Mouse (Mus musculus) hindbrain, embryonic 15.5 days (tissue): ENCODE results near the gene Setd2. TPM values are rescaled to one million over a fixed set of nuclear protein-coding genes. Genes with fewer than 3 reads are reported as not detected.

ENCODE experiments used
- ATAC-seq: fragments of 200-750 bp; cut with Nextera tagmentation; 2 replicates; pipeline ENCODE4 v1.8.0; 2017; ENCODE audit warnings: low read depth, moderate number of reproducible peaks, moderate TSS enrichment; ENCODE audit not compliant: low FRiP score
- H3K27ac ChIP-seq: fragments of 300-500 bp; sonication (generic); replicated peaks from 2 replicates; pipeline ENCODE4 v1.5.1; 2015; ENCODE audit warnings: mild to moderate bottlenecking, inconsistent platforms
- H3K27me3 ChIP-seq: fragments of 300-500 bp; sonication (generic); 2 replicates; pipeline ENCODE4 v1.6.1; 2015; ENCODE audit warnings: control low read depth, inconsistent platforms
- H3K36me3 ChIP-seq: fragments of 300-500 bp; sonication (generic); 2 replicates; pipeline ENCODE4 v1.6.1; 2015; ENCODE audit warnings: control low read depth, inconsistent platforms
- H3K4me1 ChIP-seq: fragments of 300-500 bp; sonication (generic); replicated peaks from 2 replicates; pipeline ENCODE4 v1.6.1; 2015; ENCODE audit warnings: control low read depth, inconsistent platforms
- H3K4me2 ChIP-seq: fragments of 300-500 bp; sonication (generic); 2 replicates; pipeline ENCODE4 v1.6.1; 2015; ENCODE audit warnings: moderate library complexity, mild to moderate bottlenecking, inconsistent platforms
- H3K4me3 ChIP-seq: fragments of 300-500 bp; sonication (generic); 2 replicates; pipeline ENCODE4 v1.5.1; 2015; ENCODE audit warnings: mild to moderate bottlenecking, inconsistent platforms
- H3K9ac ChIP-seq: fragments of 300-500 bp; sonication (generic); 2 replicates; pipeline ENCODE4 v1.6.1; 2015; ENCODE audit warnings: inconsistent platforms
- H3K9me3 ChIP-seq: fragments of 300-500 bp; sonication (generic); 2 replicates; pipeline ENCODE4 v1.6.1; 2016; ENCODE audit warnings: control low read depth, inconsistent platforms
- WGBS: fragments of 180-500 bp; shearing (Covaris S2); methylation state at CpG from one replicate; pipeline ENCODE4 v1.1.7; 2015; 5-methylcytosine and 5-hydroxymethylcytosine counted together
- polyA plus RNA-seq: library from polyadenylated mRNA; unstranded; fragments of >200 nt; fragmentation: Nextera tagmentation; extraction: Ambion mirVana; gene quantifications from 2 replicates; pipeline ENCODE4 v1.2.1, GENCODE M21; 2015

Gene Setd2
- polyA plus RNA-seq, 1 experiment from 2014 or later, result 30.5 TPM

DNA sequence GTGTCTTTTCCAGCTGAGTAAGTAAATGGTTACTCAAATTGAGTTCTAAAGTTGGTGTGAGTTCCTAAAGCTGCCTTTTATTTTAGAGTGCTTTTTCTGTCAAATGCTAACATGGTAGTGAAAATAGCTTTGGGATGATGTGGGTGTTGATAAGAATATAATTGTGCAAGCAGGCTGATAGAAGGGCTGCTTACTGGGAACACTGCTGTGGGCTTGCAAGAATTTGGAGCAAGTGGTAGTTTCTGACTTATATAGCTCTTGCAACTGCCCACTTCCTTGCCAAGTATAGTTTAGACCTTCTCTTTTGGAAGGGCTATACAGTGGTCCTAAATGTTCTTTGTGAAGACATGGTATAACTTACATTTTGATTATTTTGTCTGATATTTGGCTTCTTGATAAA is 6.1 kb downstream of the Setd2 start:
- ATAC-seq, result no peak
- no peak overlapping the region for H3K4me3 ChIP-seq
- H3K27me3 ChIP-seq, result no peaks in the 10 kb centered on the region
- no peaks in the 10 kb centered on the region for H3K36me3 ChIP-seq
- peaks cover 32% of the 10 kb centered on the region for H3K4me1 ChIP-seq
- H3K9ac ChIP-seq, result no peak overlapping the region
- no peaks in the 10 kb centered on the region for H3K9me3 ChIP-seq
- no peak overlapping the region for H3K4me2 ChIP-seq
- H3K27ac ChIP-seq, result no peak overlapping the region

DNA sequence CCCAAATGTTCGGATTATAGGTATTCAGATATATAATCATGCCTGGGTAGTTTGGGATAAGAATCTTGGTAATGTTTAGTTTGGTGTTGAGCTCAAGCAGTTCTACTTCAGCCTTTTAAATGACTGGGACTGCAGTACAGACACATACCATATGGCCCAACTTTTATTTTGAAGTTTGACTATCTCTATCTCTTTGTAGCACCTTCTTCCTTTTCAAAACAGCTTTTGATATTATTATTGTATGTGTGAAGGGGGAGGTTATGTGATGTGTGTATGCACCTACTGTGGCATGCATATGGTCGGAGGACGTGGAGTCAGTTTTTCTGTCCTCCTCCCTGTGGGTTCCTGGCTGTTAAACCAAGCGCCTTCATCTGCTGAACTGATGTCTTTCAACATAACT is 9.6 kb downstream of the Setd2 start:
- no peak for ATAC-seq
- 93% methylated on average over 4 of the region's 4 CpGs for WGBS

DNA sequence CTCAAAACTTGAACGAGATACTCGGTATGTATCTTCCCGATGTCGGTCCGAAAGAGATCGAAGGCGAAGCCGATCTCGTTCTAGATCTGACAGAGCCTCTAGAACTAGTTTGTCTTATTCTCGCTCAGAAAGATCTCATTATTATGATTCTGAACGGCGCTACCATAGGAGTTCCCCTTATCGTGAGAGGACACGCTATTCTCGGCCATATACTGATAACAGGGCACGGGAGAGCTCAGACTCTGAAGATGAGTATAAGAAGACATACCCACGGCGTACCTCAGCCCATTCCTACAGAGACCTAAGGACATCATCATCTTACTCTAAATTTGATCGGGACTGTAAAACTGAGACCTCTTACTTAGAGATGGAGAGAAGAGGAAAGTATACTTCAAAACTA is 15.9 kb downstream of the Setd2 start:
- Histone ChIP-seq H3K9me3 (no peaks in the 10 kb centered on the region), H3K4me2 (no peak overlapping the region), H3K9ac (no peak overlapping the region), H3K27me3 (no peaks in the 10 kb centered on the region), H3K36me3 (peaks cover 55% of the 10 kb centered on the region), H3K27ac (no peak overlapping the region), H3K4me3 (no peak overlapping the region), H3K4me1 (peaks cover 3% of the 10 kb centered on the region; the same call in 1 of the 2 replicates)
- WGBS, result 99% methylated on average over 19 of the region's 19 CpGs
- no peak for ATAC-seq

More for the DNA sequence above, 9.6 kb downstream of the Setd2 start:
- Histone ChIP-seq H3K27me3 (no peaks in the 10 kb centered on the region), H3K36me3 (no peaks in the 10 kb centered on the region), H3K27ac (no peak overlapping the region), H3K4me1 (peaks cover 5% of the 10 kb centered on the region; the same call in 1 of the 2 replicates), H3K9ac (no peak overlapping the region), H3K4me2 (no peak overlapping the region), H3K9me3 (no peaks in the 10 kb centered on the region), H3K4me3 (no peak overlapping the region)

DNA sequence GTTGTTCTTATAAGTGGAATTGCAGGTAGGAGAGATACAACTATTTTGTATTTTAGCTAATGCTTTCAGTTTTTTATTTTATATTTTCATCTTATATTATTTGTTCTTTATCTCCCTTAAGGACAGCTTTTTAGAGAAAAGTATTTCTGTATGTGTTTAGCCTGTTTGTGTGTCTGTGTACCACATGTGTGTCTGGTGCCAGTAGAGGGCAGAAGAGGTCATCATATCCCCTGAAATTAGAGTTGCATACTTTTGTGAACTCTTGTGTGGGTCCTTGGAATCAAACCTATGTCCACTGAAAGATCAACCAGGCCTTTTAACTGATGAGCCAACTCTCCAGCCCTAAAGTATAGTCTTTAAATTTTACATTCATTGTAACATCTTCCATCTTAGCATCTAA is 35.9 kb downstream of the Setd2 start:
- no peak overlapping the region for H3K9ac ChIP-seq
- no peak overlapping the region for H3K4me3 ChIP-seq
- H3K27me3 ChIP-seq, result no peaks in the 10 kb centered on the region
- ATAC-seq, result no peak
- H3K4me1 ChIP-seq, result no peaks in the 10 kb centered on the region
- no peak overlapping the region for H3K4me2 ChIP-seq
- peaks cover 75% of the 10 kb centered on the region for H3K36me3 ChIP-seq
- no peak overlapping the region for H3K27ac ChIP-seq
- no peaks in the 10 kb centered on the region for H3K9me3 ChIP-seq

DNA sequence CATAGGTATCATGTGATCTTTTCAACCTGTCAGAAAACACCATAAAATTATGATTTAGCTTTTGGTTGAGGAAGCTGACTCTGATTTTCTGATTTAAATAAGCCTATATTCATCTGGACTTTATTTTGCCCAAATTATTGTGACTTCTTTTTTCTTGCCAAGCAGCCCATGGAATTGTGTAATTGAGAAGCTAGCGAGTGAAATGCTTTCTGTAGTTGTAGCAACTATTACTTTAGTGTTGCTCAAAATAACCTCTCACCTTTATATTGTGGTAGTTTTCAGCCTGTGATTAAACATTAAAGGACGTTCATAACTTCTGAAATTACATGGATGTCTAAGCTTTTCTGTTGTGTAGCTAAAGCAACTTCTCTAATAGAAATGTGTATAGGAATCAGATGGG is 49.8 kb downstream of the Setd2 start:
- 93% methylated on average over 2 of the region's 2 CpGs for WGBS
- no peak overlapping the region for H3K27ac ChIP-seq
- no peak for ATAC-seq

DNA sequence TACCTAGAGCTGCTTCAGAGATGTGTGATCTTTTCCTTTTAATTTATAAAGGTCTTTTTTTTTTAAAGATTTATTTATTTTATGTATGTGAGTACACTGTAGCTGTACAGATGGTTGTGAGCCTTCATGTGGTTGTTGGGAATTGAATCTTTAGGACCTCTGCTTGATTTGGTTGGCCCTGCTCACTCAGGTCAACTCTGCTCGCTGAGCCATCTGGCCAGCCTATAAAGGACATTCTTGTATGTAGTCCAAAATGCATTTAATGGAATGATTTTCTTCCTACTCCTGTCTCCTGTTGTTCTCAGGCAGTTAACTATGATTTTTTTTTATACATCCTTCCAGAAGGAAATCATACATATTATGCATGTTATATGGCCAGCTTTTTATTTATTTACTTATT is 51.1 kb downstream of the Setd2 start:
- H3K9me3 ChIP-seq, result no peaks in the 10 kb centered on the region
- no peak overlapping the region for H3K4me3 ChIP-seq
- no peak overlapping the region for H3K27ac ChIP-seq
- H3K4me2 ChIP-seq, result no peak overlapping the region
- H3K4me1 ChIP-seq, result no peaks in the 10 kb centered on the region
- no peak overlapping the region for H3K9ac ChIP-seq
- ATAC-seq, result no peak
- H3K27me3 ChIP-seq, result no peaks in the 10 kb centered on the region
- H3K36me3 ChIP-seq, result 0 out of 2 replicates have a peak, but pooled peaks cover 5% of the 10 kb centered on the region
- WGBS, result 74% methylated on average over 1 of the region's 1 CpGs

More for the DNA sequence above, 49.8 kb downstream of the Setd2 start:
- Histone ChIP-seq H3K4me3 (no peak overlapping the region), H3K27me3 (no peaks in the 10 kb centered on the region), H3K9me3 (no peaks in the 10 kb centered on the region), H3K4me1 (no peaks in the 10 kb centered on the region), H3K36me3 (peaks cover 10% of the 10 kb centered on the region), H3K4me2 (no peak overlapping the region), H3K9ac (no peak overlapping the region)

DNA sequence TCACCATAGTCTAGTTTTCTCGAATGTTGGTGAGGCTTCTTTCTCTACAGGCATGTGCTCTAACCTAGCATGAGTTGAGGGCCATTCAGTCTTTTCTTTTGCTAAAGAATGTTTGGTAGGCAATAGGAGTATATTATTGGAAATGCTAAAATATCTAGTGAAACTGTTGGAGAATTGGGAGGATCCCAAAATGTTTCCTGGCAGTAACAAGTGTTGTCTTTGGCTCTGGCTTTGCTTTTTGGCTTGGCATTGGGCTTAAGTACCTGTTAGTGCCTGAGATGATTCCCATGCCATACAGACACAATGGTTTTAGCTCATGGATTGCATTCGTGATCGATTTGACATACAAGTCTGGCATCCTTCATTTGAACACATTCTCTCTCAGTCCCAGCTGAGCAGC is 79.1 kb downstream of the Setd2 start:
- H3K4me3 ChIP-seq, result no peak overlapping the region
- 91% methylated on average over 3 of the region's 3 CpGs for WGBS

DNA sequence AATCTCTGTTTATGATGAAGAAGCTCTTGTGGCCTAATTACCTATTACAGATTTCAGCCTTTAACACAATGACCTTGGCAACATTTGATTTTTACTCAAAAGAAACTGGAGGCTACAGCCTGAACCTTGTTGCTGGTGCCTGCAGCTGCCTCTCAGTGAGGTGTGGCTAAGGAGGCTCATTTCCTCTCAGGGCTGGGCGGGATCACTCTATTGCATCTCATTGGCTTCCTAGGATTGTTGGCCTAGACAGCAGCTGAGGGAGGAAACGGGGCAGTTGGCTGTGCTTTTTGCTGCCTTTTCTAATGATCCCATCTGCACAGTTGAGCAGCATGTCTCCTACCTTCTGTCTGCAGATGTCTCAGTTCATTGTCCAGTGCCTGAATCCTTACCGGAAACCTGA is 84.7 kb downstream of the Setd2 start:
- no peaks in the 10 kb centered on the region for H3K27me3 ChIP-seq
- WGBS, result 85% methylated on average over 3 of the region's 3 CpGs
- no peak overlapping the region for H3K4me3 ChIP-seq
- H3K9ac ChIP-seq, result no peak overlapping the region
- no peaks in the 10 kb centered on the region for H3K4me1 ChIP-seq
- no peak overlapping the region for H3K4me2 ChIP-seq
- peaks cover 51% of the 10 kb centered on the region for H3K36me3 ChIP-seq
- no peak overlapping the region for H3K27ac ChIP-seq
- no peaks in the 10 kb centered on the region for H3K9me3 ChIP-seq
- ATAC-seq, result no peak

More for the DNA sequence above, 79.1 kb downstream of the Setd2 start:
- Histone ChIP-seq H3K27ac (no peak overlapping the region), H3K27me3 (no peaks in the 10 kb centered on the region), H3K4me1 (no peaks in the 10 kb centered on the region), H3K9ac (no peak overlapping the region), H3K36me3 (peaks cover 28% of the 10 kb centered on the region), H3K9me3 (no peaks in the 10 kb centered on the region), H3K4me2 (no peak overlapping the region)
- ATAC-seq, result no peak

DNA sequence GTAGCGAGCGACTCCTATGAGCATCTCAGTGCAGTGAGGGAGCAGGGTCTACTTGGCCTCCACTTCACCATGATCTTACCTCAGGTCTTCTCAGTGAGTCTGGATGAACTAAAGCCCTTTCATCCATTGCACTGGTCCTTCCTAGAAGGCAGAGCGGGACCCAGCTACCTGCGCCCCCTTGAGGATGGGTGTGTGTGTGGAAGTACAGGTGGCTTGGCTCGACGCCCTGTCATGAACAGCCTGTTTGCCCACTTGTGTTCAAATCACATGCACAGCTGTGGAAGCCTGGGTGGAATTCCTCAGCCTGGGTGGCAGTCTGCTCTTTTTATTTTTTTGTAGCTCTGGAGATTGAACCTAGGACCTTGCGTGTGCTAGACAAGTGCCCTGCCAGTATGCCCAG is 87.8 kb downstream of the Setd2 start:
- no peak for ATAC-seq
- WGBS, result 83% methylated on average over 7 of the region's 7 CpGs
- H3K4me2 ChIP-seq, result no peak overlapping the region
- peaks cover 22% of the 10 kb centered on the region for H3K4me1 ChIP-seq
- no peak overlapping the region for H3K27ac ChIP-seq
- no peaks in the 10 kb centered on the region for H3K27me3 ChIP-seq
- no peak overlapping the region for H3K4me3 ChIP-seq
- no peak overlapping the region for H3K9ac ChIP-seq
- peaks cover 44% of the 10 kb centered on the region for H3K36me3 ChIP-seq
- no peaks in the 10 kb centered on the region for H3K9me3 ChIP-seq

DNA sequence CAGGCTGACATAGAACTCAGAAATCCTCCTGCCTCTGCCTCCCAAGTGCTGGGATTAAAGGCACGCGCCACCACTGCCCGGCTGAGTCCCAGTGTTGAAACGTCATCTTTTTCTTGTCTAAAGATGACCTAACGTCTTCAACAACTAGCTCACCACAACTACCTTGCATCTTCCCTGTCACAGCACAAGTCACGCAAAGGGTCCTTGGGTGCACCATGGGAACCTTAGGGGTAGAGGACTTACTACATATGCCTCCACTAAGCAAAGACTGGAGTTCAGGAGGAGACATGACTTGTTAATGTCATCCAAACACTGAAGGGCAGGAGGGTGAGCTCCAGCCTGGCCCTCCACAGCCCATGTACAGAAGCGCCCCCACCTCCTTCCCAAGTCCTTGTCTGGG is 88.3 kb downstream of the Setd2 start:
- Histone ChIP-seq H3K4me3 (no peak overlapping the region), H3K4me2 (no peak overlapping the region), H3K9ac (no peak overlapping the region), H3K9me3 (no peaks in the 10 kb centered on the region), H3K4me1 (peaks cover 27% of the 10 kb centered on the region), H3K36me3 (peaks cover 39% of the 10 kb centered on the region), H3K27me3 (no peaks in the 10 kb centered on the region), H3K27ac (no peak overlapping the region)
- no peak for ATAC-seq
- WGBS, result 95% methylated on average over 7 of the region's 7 CpGs

DNA sequence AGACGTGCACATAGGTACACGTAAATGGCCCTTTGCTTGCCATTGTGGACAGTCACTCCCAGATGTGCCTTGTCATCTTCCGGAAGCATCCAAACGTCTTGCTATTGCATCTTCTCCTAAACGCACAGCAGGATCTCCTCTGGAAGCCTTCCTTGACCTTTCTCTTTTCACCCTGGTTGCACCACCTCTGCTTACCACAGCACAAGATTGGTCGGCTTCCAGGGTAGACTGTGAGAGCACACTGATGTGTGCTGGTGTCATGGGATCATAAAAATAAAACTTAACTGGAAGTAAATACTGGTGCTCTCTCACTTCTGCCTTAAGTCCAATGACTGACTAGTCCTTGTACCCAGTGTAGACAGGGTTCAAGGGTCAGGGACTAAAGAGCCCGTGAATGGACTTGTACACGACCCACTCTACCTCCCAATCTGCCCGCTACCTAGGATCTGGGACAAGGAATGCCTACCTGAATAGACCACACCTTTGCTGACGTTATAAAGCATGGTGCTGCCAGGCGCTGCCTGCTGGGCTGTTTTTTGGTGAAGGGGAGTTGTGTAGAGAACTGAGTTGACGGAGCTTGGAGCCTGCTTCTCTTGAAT is 90.3 kb downstream of the Setd2 start:
- no peak overlapping the region for H3K4me2 ChIP-seq
- no peak overlapping the region for H3K9ac ChIP-seq
- H3K9me3 ChIP-seq, result no peaks in the 10 kb centered on the region
- no peak overlapping the region for H3K4me3 ChIP-seq
- 88% methylated on average over 12 of the region's 12 CpGs for WGBS
- peaks cover 27% of the 10 kb centered on the region for H3K4me1 ChIP-seq
- H3K36me3 ChIP-seq, result peaks cover 33% of the 10 kb centered on the region
- H3K27me3 ChIP-seq, result no peaks in the 10 kb centered on the region
- no peak overlapping the region for H3K27ac ChIP-seq
- ATAC-seq, result no peak

DNA sequence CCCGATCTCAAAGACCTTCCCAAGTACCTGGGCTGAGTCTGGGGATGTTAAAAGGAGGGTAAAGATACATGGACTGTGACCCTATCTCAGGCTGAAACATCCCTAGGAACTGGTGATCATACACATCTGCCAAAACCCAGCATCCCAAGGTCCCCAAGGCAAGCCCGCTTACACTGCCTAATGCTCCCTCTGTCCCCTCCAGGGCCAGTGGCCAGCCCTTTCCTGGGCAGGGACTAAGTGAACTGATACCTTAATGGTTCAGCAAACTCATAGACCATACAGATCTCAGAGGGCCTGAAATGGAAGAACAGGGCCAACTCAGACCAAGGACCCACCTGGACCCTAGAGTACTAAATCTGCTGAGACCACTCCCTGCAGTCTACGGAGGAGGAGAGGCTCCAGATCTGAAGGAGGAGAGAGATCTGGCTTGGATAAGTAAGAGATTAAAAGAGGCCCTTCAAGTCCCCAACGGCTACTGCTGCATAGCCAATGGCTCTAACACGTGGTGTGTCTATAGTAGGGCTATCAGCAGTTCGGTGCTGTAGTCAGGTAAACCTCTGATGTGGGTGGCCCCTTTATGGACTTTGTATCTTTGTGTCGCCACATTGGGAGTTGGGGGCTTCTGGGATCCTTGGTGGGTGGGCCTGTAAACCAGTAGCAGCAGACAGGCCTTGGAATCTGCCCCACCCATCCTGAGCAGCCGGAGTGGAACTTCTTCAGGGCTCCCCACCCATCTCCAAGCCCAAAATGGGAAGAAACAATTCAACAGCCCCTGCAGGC is 91.2 kb downstream of the Setd2 start:
- Histone ChIP-seq H3K9me3 (no peaks in the 10 kb centered on the region), H3K4me3 (peak overlapping the region; percentile 46), H3K27ac (peak overlapping the region; percentile 86), H3K27me3 (no peaks in the 10 kb centered on the region), H3K4me1 (peaks cover 27% of the 10 kb centered on the region), H3K4me2 (peak overlapping the region; percentile 93), H3K36me3 (peaks cover 25% of the 10 kb centered on the region), H3K9ac (peak overlapping the region; percentile 63)
- ATAC-seq, result no peak
- 53% methylated on average over 8 of the region's 8 CpGs for WGBS
